Mouse (Mus musculus): ENCODE measurements around the gene Ide.

DNA sequence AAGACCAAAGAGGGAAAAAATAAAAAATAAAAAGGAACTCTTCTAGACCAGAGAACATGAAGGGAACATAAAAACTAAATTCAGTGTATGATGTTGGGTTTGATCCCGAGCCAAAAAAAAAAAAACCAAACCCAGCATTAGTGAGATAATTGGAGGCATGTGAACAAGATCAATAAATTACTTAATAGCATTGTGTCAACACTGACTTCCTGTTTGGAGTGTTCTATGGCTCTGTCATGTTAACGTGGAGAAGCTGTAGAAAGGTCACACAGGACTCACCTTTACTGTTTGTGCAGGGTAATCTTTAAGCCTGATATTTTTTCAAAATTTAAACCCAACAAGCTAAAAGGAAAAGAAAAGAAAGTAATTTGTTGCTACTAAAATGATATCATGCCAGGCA is 94.9 kb downstream of the Ide start:
- TF ChIP-seq CTCF (IDR thresholded peaks at IDR 0.05; ENCODE audit: low read depth, low read length), result no peak
- TF ChIP-seq POLR2AphosphoS5 (IDR thresholded peaks at IDR 0.05; ENCODE audit: insufficient replicate concordance, low read depth, low read length), result no peak
- no peak for TF ChIP-seq TAL1 (conservative IDR thresholded peaks at IDR 0.05; ENCODE audit: low read depth, low read length)

All from G1E (cell line).